Mouse (Mus musculus) brain, embryonic 14.5 days (tissue): Measurements from ENCODE around the gene Defb26.

Experiments
- CTCF ChIP-seq: fragments of 200-500 bp; IDR thresholded peaks from 2 replicates; pipeline ENCODE4 v1.5.1; 2012; ENCODE audit warnings: inconsistent platforms, mild to moderate bottlenecking, moderate library complexity, borderline replicate concordance; ENCODE audit not compliant: insufficient read depth, insufficient read length; ENCODE audit errors: extremely low read depth
- POLR2A ChIP-seq: fragments of 200-500 bp; IDR thresholded peaks from 2 replicates; pipeline ENCODE4 v1.6.1; 2012; ENCODE audit warnings: mild to moderate bottlenecking, inconsistent platforms, borderline replicate concordance; ENCODE audit not compliant: poor library complexity, insufficient read depth, insufficient read length, severe bottlenecking; ENCODE audit errors: extremely low read depth

- TF ChIP-seq CTCF (no peak), POLR2A (no peak)
These were observed 32.0 kb upstream of the Defb26 start for GRCm38 (mm10) chr2:152543478-152543877.
